Mouse (Mus musculus): ENCODE measurements around the gene Tmem266.

The Tmem266 gene

DNA sequence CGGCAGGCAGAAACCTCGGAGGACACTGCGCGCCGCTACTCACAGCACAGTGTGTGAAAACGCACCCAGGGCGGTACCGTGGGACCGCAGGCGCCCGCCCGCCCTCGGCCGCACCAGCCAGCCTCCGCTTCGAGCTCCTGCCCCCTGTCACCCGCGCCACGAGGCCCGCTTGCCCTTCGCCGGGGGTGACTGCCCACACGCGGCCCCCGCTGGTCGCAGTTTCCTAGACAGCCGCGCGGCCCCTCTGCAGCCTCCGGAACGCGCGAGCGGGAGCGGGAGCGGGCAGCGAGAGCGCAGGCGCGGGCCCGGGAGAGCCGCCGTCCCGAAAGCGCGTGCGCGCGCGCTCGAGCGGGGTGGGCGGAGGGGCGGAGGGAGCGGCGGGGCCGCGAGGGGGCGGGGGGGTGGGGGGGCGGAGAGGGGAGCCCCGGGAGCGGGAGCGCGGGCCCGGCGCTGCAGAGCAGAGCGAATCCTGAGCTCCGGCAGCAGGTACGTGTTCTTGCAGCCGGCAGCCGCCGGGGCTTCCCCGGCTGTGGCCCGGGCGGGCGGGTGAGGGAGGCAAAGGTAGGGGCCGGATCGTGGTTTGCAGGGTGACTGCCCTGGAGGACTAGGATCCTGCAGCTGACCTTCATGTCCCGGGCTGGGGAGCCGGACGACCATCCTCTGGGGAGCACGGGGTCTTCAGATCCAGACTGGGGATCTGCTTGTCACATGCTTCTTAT, at the start of gene Tmem266, which contains the start of gene Nrg4:
Gene Tmem266 (plus strand): TSS at position 399 of the 719 bp plus-strand sequence.
Gene Nrg4 (minus strand): TSS at position 330 of the 719 bp plus-strand sequence.
- 1% methylated on average over 80 of the region's 82 CpGs for WGBS

GRCm38 (mm10) chr9:55277562-55277961, 49.2 kb upstream of the Tmem266 start:
- 87% methylated on average over 4 of the region's 4 CpGs for WGBS

GRCm38 (mm10) chr9:55279114-55279825, 47.4 kb upstream of the Tmem266 start:
- WGBS = 91% methylated on average over 8 of the region's 8 CpGs

DNA sequence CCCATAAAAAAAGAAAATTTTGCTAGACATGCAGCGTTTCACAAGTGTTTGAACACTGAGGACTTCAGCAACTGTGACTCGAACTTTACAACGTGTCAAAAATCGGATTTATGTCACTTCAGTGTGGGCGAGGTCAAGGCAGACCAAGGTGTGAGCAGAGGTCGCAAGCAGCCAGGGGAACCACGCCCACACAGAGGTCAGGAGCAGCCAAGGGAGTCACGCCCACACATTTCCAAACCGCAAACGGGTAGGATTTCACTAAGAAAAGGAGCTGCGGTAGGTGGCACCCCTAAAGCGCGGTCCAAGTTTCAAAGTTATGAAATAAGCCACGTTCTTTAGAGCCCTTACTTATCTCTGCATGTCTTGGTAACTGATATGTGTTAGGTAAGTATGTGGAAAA, 43.2 kb upstream of the Tmem266 start:
- WGBS = 18% methylated on average over 14 of the region's 14 CpGs

- WGBS = 81% methylated on average over 3 of the region's 3 CpGs
Observed at GRCm38 (mm10) chr9:55285197-55285596, 41.5 kb upstream of the Tmem266 start.

- 83% methylated on average over 3 of the region's 3 CpGs for WGBS
Observed at GRCm38 (mm10) chr9:55289475-55290198, 37.1 kb upstream of the Tmem266 start.

DNA sequence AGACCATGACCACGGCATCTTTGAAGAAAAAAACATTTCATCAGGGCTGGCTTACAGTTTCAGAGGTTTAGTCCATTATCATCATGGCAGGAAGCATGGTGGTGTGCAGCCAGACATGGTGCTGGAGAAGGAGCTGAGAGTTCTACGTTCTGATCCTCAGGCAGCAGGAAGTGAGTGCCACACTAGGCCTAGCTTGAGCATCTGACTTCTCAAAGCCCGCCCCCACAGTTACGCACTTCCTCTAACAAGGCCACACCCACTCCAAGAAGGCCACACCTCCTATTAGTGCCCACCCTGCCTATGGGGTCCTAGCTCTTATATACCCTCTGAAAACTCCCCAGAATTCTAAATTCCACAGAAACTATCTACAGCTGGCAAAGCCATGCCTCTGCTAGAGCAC, 34.7 kb upstream of the Tmem266 start:
- 91% methylated on average over 4 of the region's 4 CpGs for WGBS

DNA sequence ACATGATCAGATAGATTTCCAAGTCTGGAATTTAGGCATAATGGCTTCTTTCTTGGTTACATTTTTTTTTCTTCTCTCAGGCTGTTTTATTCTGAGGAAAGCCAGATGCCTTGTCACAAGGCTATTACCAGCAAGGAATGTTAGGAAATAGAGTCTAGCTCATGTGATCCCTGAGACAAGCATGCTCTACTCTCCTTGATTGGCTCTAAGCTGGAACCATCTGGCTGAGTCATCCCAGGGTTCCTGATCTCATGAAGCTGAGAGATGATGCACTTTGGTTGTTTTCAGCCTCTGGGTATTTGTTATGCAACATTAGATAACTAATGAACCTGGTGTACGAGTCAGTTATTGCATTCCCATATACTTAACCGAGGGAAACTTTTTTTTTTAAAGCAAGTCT, 30.5 kb upstream of the Tmem266 start:
- 41% methylated on average over 2 of the region's 2 CpGs for WGBS

GRCm38 (mm10) chr9:55307066-55307465, 19.6 kb upstream of the Tmem266 start:
- 48% methylated on average over 2 of the region's 2 CpGs for WGBS

DNA sequence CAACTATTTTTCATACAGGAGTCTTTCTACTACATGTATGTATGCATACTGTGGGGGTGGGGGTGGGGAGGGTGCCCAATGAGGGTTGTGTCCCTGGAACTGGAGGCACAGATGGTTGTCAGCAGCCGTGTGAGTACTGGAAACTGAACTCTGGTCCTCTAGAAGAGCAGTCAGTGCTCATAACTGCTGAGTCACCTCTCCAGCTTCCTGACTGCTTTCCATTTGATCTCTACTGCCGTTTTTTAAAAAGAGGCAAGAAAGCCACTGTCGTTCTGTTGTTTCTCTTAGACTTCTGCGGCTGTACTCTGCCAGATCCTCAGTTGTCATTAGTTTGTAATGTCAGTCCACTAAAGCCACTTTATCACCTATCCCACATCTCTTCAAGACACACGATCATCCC, 19.2 kb upstream of the Tmem266 start:
- 65% methylated on average over 5 of the region's 5 CpGs for WGBS

DNA sequence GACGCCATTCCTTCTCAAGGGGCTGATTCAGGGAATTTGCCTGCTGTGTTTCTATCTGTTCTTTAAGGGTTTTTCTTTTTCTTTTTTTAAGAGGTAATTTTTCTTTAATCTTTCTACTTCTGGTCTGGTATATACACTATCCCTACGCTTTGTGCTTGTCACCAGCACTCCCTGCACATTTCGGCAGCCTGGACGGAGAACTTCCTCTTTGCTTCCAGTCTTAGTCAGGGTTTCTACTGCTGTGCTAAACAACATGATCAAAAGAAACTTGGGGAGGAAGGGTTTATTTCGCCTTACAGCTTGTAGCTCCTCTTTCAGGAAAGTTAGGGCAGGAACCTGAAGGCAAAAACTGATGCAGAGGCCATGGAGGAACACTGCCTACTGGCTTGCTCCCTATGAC, 18.3 kb upstream of the Tmem266 start:
- WGBS = 85% methylated on average over 5 of the region's 5 CpGs

DNA sequence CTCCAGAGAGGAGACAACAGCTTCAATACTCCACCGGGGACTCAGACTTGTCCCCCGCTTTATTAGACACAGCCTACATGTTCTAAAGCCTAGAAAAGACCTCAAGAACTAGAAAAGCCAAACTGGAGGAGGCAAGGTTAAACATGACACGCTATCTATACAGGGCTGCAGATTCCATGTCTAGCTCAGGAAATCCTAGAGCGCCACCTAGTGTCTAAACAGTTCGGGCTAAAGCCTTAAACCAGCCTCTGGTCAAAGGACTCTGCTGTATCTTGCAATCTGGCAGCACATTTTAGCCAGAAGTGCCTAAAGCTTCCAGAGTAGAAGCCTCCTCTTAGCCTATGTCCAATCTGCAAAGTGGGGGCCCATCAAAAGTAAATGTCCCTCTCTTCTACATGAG, 15.2 kb upstream of the Tmem266 start:
- 7% methylated on average over 5 of the region's 5 CpGs for WGBS

- WGBS = 54% methylated on average over 12 of the region's 12 CpGs
Observed at GRCm38 (mm10) chr9:55313619-55314261, 13.0 kb upstream of the Tmem266 start.

DNA sequence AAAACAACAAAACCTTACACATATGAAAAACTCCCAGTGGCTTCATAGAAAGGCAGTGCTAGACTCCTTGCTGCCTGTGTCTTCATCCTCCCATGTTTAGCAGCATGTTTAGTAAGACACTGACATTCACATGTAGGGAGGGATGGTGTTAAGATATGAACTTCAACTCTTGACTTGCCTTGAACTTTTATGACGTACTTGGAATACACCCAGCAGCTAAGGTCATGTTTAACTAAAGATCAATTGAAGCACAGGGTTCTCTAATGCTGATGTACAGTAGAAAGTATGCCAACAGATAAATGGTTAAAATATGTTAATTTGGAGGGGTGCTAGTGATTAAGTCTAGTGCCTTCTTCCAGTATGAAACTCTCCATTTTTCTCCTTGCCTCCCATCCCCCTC, 4.1 kb upstream of the Tmem266 start:
- 88% methylated on average over 1 of the region's 1 CpGs for WGBS

DNA sequence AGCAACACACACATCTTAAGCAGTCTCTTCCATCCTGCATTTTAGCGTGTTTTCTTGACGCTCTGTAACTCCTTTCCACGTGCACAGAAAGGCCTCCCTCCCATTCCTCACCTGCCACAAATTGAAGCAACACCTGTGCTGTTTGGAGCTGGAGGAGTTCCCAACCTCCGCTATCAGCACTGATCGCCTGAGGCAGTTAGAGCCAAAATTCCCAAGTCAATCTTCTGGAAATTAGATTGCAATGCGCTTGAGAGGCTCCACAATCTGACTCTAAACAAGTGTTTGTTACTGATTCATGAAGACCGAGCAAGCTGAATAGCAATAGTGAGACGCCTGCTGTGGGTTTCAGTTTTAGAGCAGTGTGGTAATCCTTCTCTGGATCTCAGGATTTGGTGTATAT, 2.6 kb upstream of the Tmem266 start:
- 34% methylated on average over 8 of the region's 8 CpGs for WGBS

GRCm38 (mm10) chr9:55324516-55324915, 2.2 kb upstream of the Tmem266 start:
- WGBS = 26% methylated on average over 10 of the region's 10 CpGs

- WGBS = 41% methylated on average over 1 of the region's 1 CpGs
Observed at GRCm38 (mm10) chr9:55325061-55325460, 1.7 kb upstream of the Tmem266 start.

DNA sequence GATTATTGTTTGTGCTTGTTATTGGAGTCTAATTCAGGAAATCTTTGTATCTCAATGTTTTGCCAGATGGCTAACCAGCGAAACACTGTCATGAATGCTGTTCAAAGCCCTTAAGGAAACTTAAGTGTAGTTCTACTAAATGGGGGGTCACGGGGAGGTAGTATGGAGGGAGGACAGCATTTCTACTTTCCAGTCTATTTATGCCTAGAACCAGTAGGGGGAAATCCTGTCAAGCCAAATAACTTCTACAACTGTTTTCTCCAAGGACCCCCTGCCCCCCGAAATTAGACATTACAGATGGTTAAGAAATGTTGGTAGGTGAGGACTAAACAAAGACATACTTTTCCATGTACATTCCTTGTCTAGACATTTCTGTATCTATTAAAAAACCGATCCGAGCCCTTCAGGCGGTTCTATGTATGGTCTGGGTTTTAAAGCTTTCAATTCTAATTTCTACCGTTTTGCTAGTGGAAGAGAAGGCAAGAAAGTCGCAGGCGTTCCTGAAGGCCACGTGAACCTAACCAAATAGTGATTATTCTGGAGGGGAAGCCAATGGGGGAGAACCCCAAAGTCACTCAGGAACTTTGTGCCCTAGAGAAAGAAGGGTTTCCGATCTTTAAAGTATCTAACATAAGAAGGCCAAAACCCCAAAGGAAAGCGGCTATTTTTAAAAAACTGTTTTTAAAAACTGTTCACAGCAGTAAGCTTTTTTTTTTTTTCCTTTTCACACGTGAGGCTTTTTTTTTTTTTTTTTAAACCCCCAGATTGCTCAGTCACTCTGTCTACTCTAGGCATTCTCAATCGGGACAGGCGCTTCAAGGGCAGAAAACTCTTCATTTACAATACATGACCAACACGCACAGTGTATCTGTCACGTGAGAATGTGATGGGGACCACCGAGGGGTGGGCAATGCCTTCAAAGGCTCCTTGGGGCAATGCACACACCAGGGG, 874 bp upstream of the Tmem266 start:
- 7% methylated on average over 18 of the region's 18 CpGs for WGBS

GRCm38 (mm10) chr9:55327234-55327615, 512 bp downstream of the Tmem266 start:
- under 1% methylated on average over 13 of the region's 13 CpGs for WGBS

DNA sequence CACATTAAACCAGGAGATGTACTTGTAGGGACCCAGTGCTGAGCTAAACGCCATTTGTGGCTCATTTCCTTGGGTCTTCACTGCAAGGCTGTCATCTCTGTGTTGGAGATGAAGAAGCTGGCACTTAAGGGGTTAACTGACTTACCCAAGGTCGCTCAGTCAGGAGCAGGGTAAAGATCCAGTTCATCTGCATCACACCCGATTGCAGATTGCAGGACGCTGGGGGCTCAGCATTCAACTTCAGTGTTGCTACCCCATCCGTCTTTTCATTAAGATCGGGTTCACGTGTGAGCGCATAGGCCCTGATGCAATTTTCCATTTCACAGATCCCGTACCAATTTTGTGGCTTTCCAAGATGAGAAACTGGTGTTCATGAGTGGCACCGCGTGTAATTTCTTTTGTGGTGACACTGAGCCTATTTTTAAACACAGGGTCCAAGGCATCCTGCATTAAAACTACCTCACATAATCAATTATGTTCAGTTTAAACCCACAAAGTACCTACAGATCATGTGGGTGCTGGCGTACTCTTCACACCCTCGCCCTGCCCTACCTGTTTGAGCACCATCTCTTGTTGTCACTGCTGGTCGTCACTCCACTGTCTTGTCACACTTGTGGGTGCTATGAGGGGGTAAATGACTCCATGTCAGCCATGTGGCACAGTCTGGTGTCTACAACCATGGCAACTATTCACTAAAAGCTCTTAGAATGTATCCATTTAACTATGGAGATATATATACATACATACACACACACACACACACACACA, 1.6 kb downstream of the Tmem266 start:
- 56% methylated on average over 14 of the region's 14 CpGs for whole genome bisulfite sequencing

All from cerebral cortex, adult 2 months (tissue).